Mouse (Mus musculus) lung, adult 18-20 months (tissue): ENCODE measurements around the gene Lypla2.

Source experiments
- DNase-seq, 2 experiments: peaks; one replicate each; pipeline ENCODE4 v3.0.0; 2022; ENCODE audit warnings: mixed read lengths in 2 of 2

The Lypla2 gene

GRCm38 (mm10) chr4:135918635-135919279, 53.7 kb downstream of the Lypla2 start:
- peak; percentile 29 to 48 for DNase-seq
